ENCODE assay signal across 7 mouse cellular contexts in genomic region chr10:80570871-80571836, GRCm38 (mm10). TPM values are rescaled to one million over a fixed set of nuclear protein-coding genes. Genes with fewer than 3 reads are reported as not detected.
DNase-seq lines count a peak whose midpoint lies in the region; ATAC-seq and TF ChIP-seq lines count a peak whose summit lies in the region.

No protein-coding gene starts in this region.

- H3K9ac ChIP-seq in hindbrain, embryonic 14.5 days: peak overlapping the region; percentile 16; the same call in 1 of the 2 replicates
- peak overlapping the region; percentile 36; the same call in 1 of the 2 replicates for H3K9ac ChIP-seq in stomach, embryonic 14.5 days (replicated peaks; ENCODE audit: low read depth, low read length)

- intact Hi-C loops in left cerebral cortex, postnatal 4 days (cut with DNase I): no loop called here

- H3K27me3 ChIP-seq in hindbrain, embryonic 14.5 days (ENCODE audit: control insufficient read depth, insufficient read depth, low read length): no peaks in the 10 kb centered on the region
- no peaks in the 10 kb centered on the region for H3K27me3 ChIP-seq in stomach, embryonic 14.5 days (ENCODE audit: control insufficient read depth, insufficient read depth, low read length)

- no peak for TF ChIP-seq CTCF in cortical plate, adult 2 months (IDR thresholded peaks at IDR 0.05; ENCODE audit: extremely low read depth, insufficient read depth, low read length)

- peak overlapping the region; percentile 37 for H3K4me2 ChIP-seq in hindbrain, embryonic 14.5 days (replicated peaks)
- peak overlapping the region; percentile 29 for H3K4me2 ChIP-seq in stomach, embryonic 14.5 days (replicated peaks; ENCODE audit: low read depth, low read length)

- no peak for ATAC-seq in hindbrain, embryonic 14.5 days (ENCODE audit: low FRiP score)
- ATAC-seq in stomach, embryonic 14.5 days (ENCODE audit: insufficient number of reproducible peaks, insufficient read depth, low FRiP score, low read depth): 0 out of 2 replicates have a peak, but pooled peaks have one; percentile 15

- H3K9me3 ChIP-seq in hindbrain, embryonic 14.5 days (ENCODE audit: control insufficient read depth, low read length): no peaks in the 10 kb centered on the region
- H3K9me3 ChIP-seq in stomach, embryonic 14.5 days (ENCODE audit: control insufficient read depth, low read depth, low read length): no peaks in the 10 kb centered on the region

- no peak for TF ChIP-seq POLR2A in cortical plate, adult 2 months (IDR thresholded peaks at IDR 0.05; ENCODE audit: extremely low read depth, insufficient read depth, low read length)

- WGBS in hindbrain, embryonic 14.5 days: 21% methylated on average over 30 of the region's 30 CpGs
- 17% methylated on average over 27 of the region's 30 CpGs for WGBS in macrophage (ENCODE audit: missing documents)
- WGBS in stomach, embryonic 14.5 days: 21% methylated on average over 30 of the region's 30 CpGs

- DNase-seq in left cerebral cortex, postnatal 4 days: peak; percentile 82
- no peak for DNase-seq in left cerebral cortex, adult 9 months (ENCODE audit: low spot score in 2 of 2)
- DNase-seq in hindbrain, embryonic 14.5 days (ENCODE audit: low spot score): peak; percentile 28
- no peak for DNase-seq in adrenal gland, adult 18-20 months (ENCODE audit: low spot score in 2 of 2)

- H3K27ac ChIP-seq in cortical plate, adult 2 months (ENCODE audit: insufficient read depth, low read length): peak overlapping the region; percentile 54
- H3K27ac ChIP-seq in hindbrain, embryonic 14.5 days: peak overlapping the region; percentile 14; the same call in 1 of the 2 replicates
- peak overlapping the region; percentile 33 for H3K27ac ChIP-seq in macrophage
- peak overlapping the region; percentile 21 for H3K27ac ChIP-seq in stomach, embryonic 14.5 days (ENCODE audit: low read length)

- H3K36me3 ChIP-seq in hindbrain, embryonic 14.5 days (replicated peaks; ENCODE audit: control insufficient read depth, insufficient read depth): peaks cover 13% of the 10 kb centered on the region; the same call in 1 of the 2 replicates
- no peaks in the 10 kb centered on the region for H3K36me3 ChIP-seq in macrophage (ENCODE audit: inconsistent target)
- peaks cover 11% of the 10 kb centered on the region for H3K36me3 ChIP-seq in stomach, embryonic 14.5 days (ENCODE audit: control insufficient read depth, insufficient read depth, low read length)

- H3K4me3 ChIP-seq in cortical plate, adult 2 months (ENCODE audit: insufficient read depth, low read length): 0 out of 2 replicates have a peak overlapping the region, but pooled peaks have one; percentile 1
- H3K4me3 ChIP-seq in hindbrain, embryonic 14.5 days (replicated peaks; ENCODE audit: low read length): peak overlapping the region; percentile 1; the same call in 1 of the 2 replicates
- H3K4me3 ChIP-seq in macrophage (ENCODE audit: inconsistent target): peak overlapping the region; percentile 36; the same call in 1 of the 2 replicates
- peak overlapping the region; percentile 3; the same call in 1 of the 2 replicates for H3K4me3 ChIP-seq in stomach, embryonic 14.5 days (ENCODE audit: low read depth, low read length)

- peaks cover 13% of the 10 kb centered on the region; the same call in 1 of the 2 replicates for H3K4me1 ChIP-seq in cortical plate, adult 2 months (ENCODE audit: control insufficient read depth, insufficient read depth, low read length)
- H3K4me1 ChIP-seq in hindbrain, embryonic 14.5 days (replicated peaks; ENCODE audit: control insufficient read depth, insufficient read depth, low read length): peaks cover 47% of the 10 kb centered on the region
- peaks cover 55% of the 10 kb centered on the region for H3K4me1 ChIP-seq in stomach, embryonic 14.5 days (ENCODE audit: control insufficient read depth, insufficient read depth, low read length)

- H3K79me2 ChIP-seq in macrophage (ENCODE audit: inconsistent target): peaks cover 80% of the 10 kb centered on the region

RNA-seq across cellular contexts. Expression of gene Klf16, which starts 6.0 kb away (rescaled TPM):
- total RNA-seq in left cerebral cortex, postnatal 4 days (2021): 10 to 100 TPM; 34.1 to 35.5 TPM
- polyA plus RNA-seq in cortical plate, adult 2 months (2012; rRNA removed): 34.7 and 36.9 TPM in 2 replicates
- 5.1 and 5.3 TPM in 2 replicates for polyA plus RNA-seq in hindbrain, embryonic 14.5 days (2014; fragmentation: Nextera tagmentation; extraction: Ambion mirVana)
- total RNA-seq in macrophage (2018; cell fraction: chromatin; rRNA removed): 1 to 10 TPM in 22 of 26 experiments, under 1 TPM in 4; 0.33 to 6.9 (median 1.9) TPM
- 10 to 100 TPM in 4 of 26 experiments, 1 to 10 TPM in 22; 4.4 to 12.1 (median 8.4) TPM for total RNA-seq in macrophage (2018; cell fraction: cytosol; rRNA removed)
- 10 to 100 TPM in 1 of 26 experiments, 1 to 10 TPM in 25; 2.1 to 12.3 (median 3.5) TPM for total RNA-seq in macrophage (2018; cell fraction: nucleus; rRNA removed)
- polyA plus RNA-seq in macrophage (2018): 3.4 to 12.6 TPM (median 6.0 TPM) in 3 replicates
- polyA plus RNA-seq in stomach, embryonic 14.5 days (2014; fragmentation: Nextera tagmentation; extraction: Ambion mirVana): 8.1 and 8.4 TPM in 2 replicates
- 10 to 100 TPM; 11.3 to 12.3 TPM for total RNA-seq in adrenal gland, adult 18-20 months (2021)

RNA-seq across cellular contexts. Expression of gene Rexo1, which starts 9.8 kb away (rescaled TPM):
- 10 to 100 TPM; 65.2 to 67.5 TPM for total RNA-seq in left cerebral cortex, postnatal 4 days (2021)
- 44.7 and 45.0 TPM in 2 replicates for polyA plus RNA-seq in cortical plate, adult 2 months (2012; rRNA removed)
- polyA plus RNA-seq in hindbrain, embryonic 14.5 days (2014; fragmentation: Nextera tagmentation; extraction: Ambion mirVana): 29.0 and 30.8 TPM in 2 replicates
- 100 to 1,000 TPM in 11 of 26 experiments, 10 to 100 TPM in 15; 59.1 to 157 (median 92.8) TPM for total RNA-seq in macrophage (2018; cell fraction: chromatin; rRNA removed)
- total RNA-seq in macrophage (2018; cell fraction: cytosol; rRNA removed): 10 to 100 TPM; 11.6 to 31.0 (median 20.9) TPM
- total RNA-seq in macrophage (2018; cell fraction: nucleus; rRNA removed): 10 to 100 TPM; 40.6 to 77.9 (median 61.9) TPM
- polyA plus RNA-seq in macrophage (2018): 14.2 to 19.1 TPM (median 18.5 TPM) in 3 replicates
- polyA plus RNA-seq in stomach, embryonic 14.5 days (2014; fragmentation: Nextera tagmentation; extraction: Ambion mirVana): 22.9 and 24.3 TPM in 2 replicates
- 10 to 100 TPM; 32.9 to 48.4 TPM for total RNA-seq in adrenal gland, adult 18-20 months (2021)

RNA-seq across cellular contexts. Expression of gene Abhd17a, which starts 19.0 kb away (rescaled TPM):
- total RNA-seq in left cerebral cortex, postnatal 4 days (2021): 100 to 1,000 TPM; 131 to 133 TPM
- 329 and 330 TPM in 2 replicates for polyA plus RNA-seq in cortical plate, adult 2 months (2012; rRNA removed)
- 157 and 174 TPM in 2 replicates for polyA plus RNA-seq in hindbrain, embryonic 14.5 days (2014; fragmentation: Nextera tagmentation; extraction: Ambion mirVana)
- total RNA-seq in macrophage (2018; cell fraction: chromatin; rRNA removed): 10 to 100 TPM in 5 of 26 experiments, 1 to 10 TPM in 20, under 1 TPM in 1; 0.62 to 16.1 (median 5.5) TPM
- total RNA-seq in macrophage (2018; cell fraction: cytosol; rRNA removed): 10 to 100 TPM; 37.6 to 76.2 (median 53.9) TPM
- total RNA-seq in macrophage (2018; cell fraction: nucleus; rRNA removed): 10 to 100 TPM in 23 of 26 experiments, 1 to 10 TPM in 3; 6.8 to 32.4 (median 16.1) TPM
- 11.7 to 58.2 TPM (median 51.7 TPM) in 3 replicates for polyA plus RNA-seq in macrophage (2018)
- 89.7 and 104 TPM in 2 replicates for polyA plus RNA-seq in stomach, embryonic 14.5 days (2014; fragmentation: Nextera tagmentation; extraction: Ambion mirVana)
- total RNA-seq in adrenal gland, adult 18-20 months (2021): 100 to 1,000 TPM in 1 of 2 experiments, 10 to 100 TPM in 1; 94.5 to 102 TPM

RNA-seq across cellular contexts. Expression of gene Scamp4, which starts 31.5 kb away (rescaled TPM):
- total RNA-seq in left cerebral cortex, postnatal 4 days (2021): 10 to 100 TPM; 30.9 to 34.5 TPM
- polyA plus RNA-seq in cortical plate, adult 2 months (2012; rRNA removed): 63.2 and 63.9 TPM in 2 replicates
- 63.1 and 64.5 TPM in 2 replicates for polyA plus RNA-seq in hindbrain, embryonic 14.5 days (2014; fragmentation: Nextera tagmentation; extraction: Ambion mirVana)
- total RNA-seq in macrophage (2018; cell fraction: chromatin; rRNA removed): 10 to 100 TPM in 13 of 26 experiments, 1 to 10 TPM in 13; 2.6 to 18.9 (median 10.4) TPM
- total RNA-seq in macrophage (2018; cell fraction: cytosol; rRNA removed): 10 to 100 TPM; 33.6 to 57.3 (median 44.7) TPM
- 10 to 100 TPM in 25 of 26 experiments, 1 to 10 TPM in 1; 8.5 to 48.4 (median 29.4) TPM for total RNA-seq in macrophage (2018; cell fraction: nucleus; rRNA removed)
- 34.4 to 66.1 TPM (median 53.0 TPM) in 3 replicates for polyA plus RNA-seq in macrophage (2018)
- 95.9 and 106 TPM in 2 replicates for polyA plus RNA-seq in stomach, embryonic 14.5 days (2014; fragmentation: Nextera tagmentation; extraction: Ambion mirVana)
- total RNA-seq in adrenal gland, adult 18-20 months (2021): 10 to 100 TPM; 49.7 to 54.4 TPM

RNA-seq across cellular contexts. Expression of gene Adat3, which starts 31.5 kb away (rescaled TPM):
- 1 to 10 TPM; 2.9 to 3.6 TPM for total RNA-seq in left cerebral cortex, postnatal 4 days (2021)
- polyA plus RNA-seq in cortical plate, adult 2 months (2012; rRNA removed): 4.0 and 4.3 TPM in 2 replicates
- 5.2 and 5.6 TPM in 2 replicates for polyA plus RNA-seq in hindbrain, embryonic 14.5 days (2014; fragmentation: Nextera tagmentation; extraction: Ambion mirVana)
- total RNA-seq in macrophage (2018; cell fraction: chromatin; rRNA removed): 1 to 10 TPM in 19 of 26 experiments, under 1 TPM in 3, not detected in 4; 0.61 to 7.4 (median 2.9) TPM
- 1 to 10 TPM in 24 of 26 experiments, under 1 TPM in 2; 0.80 to 4.2 (median 2.1) TPM for total RNA-seq in macrophage (2018; cell fraction: cytosol; rRNA removed)
- total RNA-seq in macrophage (2018; cell fraction: nucleus; rRNA removed): 1 to 10 TPM in 25 of 26 experiments, not detected in 1; 1.5 to 8.1 (median 4.3) TPM
- polyA plus RNA-seq in macrophage (2018): 0.60 to 3.8 TPM (median 2.4 TPM) in 3 replicates
- 7.7 and 7.9 TPM in 2 replicates for polyA plus RNA-seq in stomach, embryonic 14.5 days (2014; fragmentation: Nextera tagmentation; extraction: Ambion mirVana)
- total RNA-seq in adrenal gland, adult 18-20 months (2021): 1 to 10 TPM; 1.8 to 2.1 TPM

Comparison
In these comparisons a context has a peak if more than half of its experiments do, and no peak if none do; other contexts are left out.
1. DNase-seq: peak in left cerebral cortex, postnatal 4 days (single experiment) and hindbrain, embryonic 14.5 days (single experiment); none in left cerebral cortex, adult 9 months (0 of 2) and adrenal gland, adult 18-20 months (0 of 2).
2. Peak in every context shown above with its lines, with median percentiles within 50 percentile points of each other: H3K27ac ChIP-seq and H3K4me3 ChIP-seq.